Mouse (Mus musculus): ENCODE data around the gene E130208F15Rik. TPM values are rescaled to one million over a fixed set of nuclear protein-coding genes. Genes with fewer than 3 reads are reported as not detected.
A peak's percentile ranks its signal among the peaks of the same experiment; 100 is the strongest.

E130208F15Rik gene
- polyA plus RNA-seq, 1 experiment, result 0.81 TPM

DNA sequence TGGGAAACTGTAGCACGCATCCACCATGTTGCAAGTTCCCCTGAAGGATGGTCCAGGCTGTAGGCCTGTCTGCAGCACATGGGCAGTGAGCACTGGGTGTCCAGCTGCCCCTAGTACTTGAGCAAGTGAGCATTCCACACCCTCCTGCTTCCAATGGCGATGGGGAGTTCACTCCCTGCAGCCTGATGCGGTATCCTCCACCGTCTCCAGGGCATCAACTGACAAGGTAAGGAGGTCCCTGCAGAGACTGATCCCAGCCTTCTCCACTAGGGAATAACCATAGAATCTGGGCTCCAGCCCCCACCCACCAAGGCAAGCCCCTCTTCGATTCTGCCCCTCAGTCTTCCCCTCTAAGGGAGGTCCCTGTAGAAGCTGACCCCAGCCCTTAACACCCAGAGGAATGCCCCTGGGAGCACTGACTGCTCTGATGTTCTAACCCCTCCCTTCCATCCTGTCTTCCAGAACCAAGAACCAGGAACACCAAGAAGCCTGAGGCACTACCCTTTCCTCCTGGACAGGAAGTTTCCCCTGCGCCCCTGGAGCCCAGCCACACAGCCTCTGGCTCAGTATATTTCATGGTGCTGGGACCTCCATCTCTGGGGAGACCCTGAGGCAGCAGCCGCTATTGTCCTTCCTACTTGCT lies 32.3 kb upstream of the E130208F15Rik start:
- H3K27me3 ChIP-seq (ENCODE audit: control insufficient read depth, insufficient read depth, insufficient read length), result peaks cover 19% of the 10 kb centered on the region
- H3K79me3 ChIP-seq (ENCODE audit: low read depth), result no peaks in the 10 kb centered on the region
- TF ChIP-seq MYOG (IDR thresholded peaks at IDR 0.05; ENCODE audit: control insufficient read depth, extremely low read depth, insufficient read length) (no peak), CEBPB (IDR thresholded peaks at IDR 0.05; ENCODE audit: low read depth) (no peak), CTCF (IDR thresholded peaks at IDR 0.05; ENCODE audit: control insufficient read depth, insufficient read depth, insufficient read length) (no peak), USF1 (IDR thresholded peaks at IDR 0.05; ENCODE audit: low read depth) (no peak), MAX (IDR thresholded peaks at IDR 0.05) (no peak), FOSL1 (IDR thresholded peaks at IDR 0.05; ENCODE audit: insufficient read depth, low read length, poor library complexity, severe bottlenecking) (no peak), MYOD1 (IDR thresholded peaks at IDR 0.05; ENCODE audit: control insufficient read depth, insufficient read length, low read depth) (no peak)
- H3ac ChIP-seq (ENCODE audit: control insufficient read depth, insufficient read length, low read depth), result no peak overlapping the region
- no peaks in the 10 kb centered on the region for H3K36me3 ChIP-seq (ENCODE audit: control insufficient read depth, insufficient read depth)
- no peaks in the 10 kb centered on the region for H3K79me2 ChIP-seq (ENCODE audit: control insufficient read depth, insufficient read depth)
- H3K4me3 ChIP-seq (ENCODE audit: insufficient read depth, poor library complexity, severe bottlenecking), result no peak overlapping the region

DNA sequence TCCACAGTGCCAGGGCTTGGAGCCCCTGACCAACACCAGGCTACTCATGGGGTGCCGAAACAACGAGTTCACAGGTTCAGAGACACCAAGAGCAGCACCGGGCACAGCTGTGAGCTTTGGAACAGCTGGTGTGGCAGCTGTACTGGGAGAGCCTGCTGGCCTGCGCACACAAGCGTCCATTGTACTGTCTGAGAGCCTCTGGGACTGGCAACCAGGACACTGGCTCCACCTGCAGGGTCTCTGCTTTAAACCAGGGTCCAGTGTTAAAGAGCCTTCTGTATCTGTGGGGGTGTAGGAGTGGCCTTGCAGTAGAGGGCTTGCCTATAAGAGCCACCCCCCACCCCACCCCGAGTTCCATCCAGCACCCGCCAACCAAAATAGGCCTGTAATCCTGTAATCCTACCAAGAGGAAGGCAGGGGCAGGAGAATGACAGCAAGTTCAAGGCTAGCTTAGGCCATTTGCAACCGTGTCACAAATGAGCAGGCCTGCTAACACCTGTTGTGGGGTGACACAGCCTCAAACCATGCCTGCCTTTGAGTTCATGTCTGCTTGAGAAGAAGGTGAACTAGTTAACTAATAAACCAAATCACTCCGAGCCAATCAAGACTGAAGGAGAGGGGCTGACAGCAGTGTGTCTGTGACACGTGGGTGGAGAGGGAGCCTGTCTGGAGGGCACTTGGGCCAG lies 31.7 kb upstream of the E130208F15Rik start:
- H3K79me3 ChIP-seq (ENCODE audit: low read depth), result no peaks in the 10 kb centered on the region
- H3K36me3 ChIP-seq (ENCODE audit: control insufficient read depth, insufficient read depth), result no peaks in the 10 kb centered on the region
- no peak overlapping the region for H3K4me3 ChIP-seq (ENCODE audit: insufficient read depth, poor library complexity, severe bottlenecking)
- no peak overlapping the region for H3ac ChIP-seq (ENCODE audit: control insufficient read depth, insufficient read length, low read depth)
- H3K79me2 ChIP-seq (ENCODE audit: control insufficient read depth, insufficient read depth), result no peaks in the 10 kb centered on the region
- H3K27me3 ChIP-seq (ENCODE audit: control insufficient read depth, insufficient read depth, insufficient read length), result peaks cover 19% of the 10 kb centered on the region
- TF ChIP-seq CTCF (IDR thresholded peaks at IDR 0.05; ENCODE audit: control insufficient read depth, insufficient read depth, insufficient read length) (no peak), USF1 (IDR thresholded peaks at IDR 0.05; ENCODE audit: low read depth) (no peak), MAX (IDR thresholded peaks at IDR 0.05) (no peak), MYOG (IDR thresholded peaks at IDR 0.05; ENCODE audit: control insufficient read depth, extremely low read depth, insufficient read length) (no peak), MYOD1 (IDR thresholded peaks at IDR 0.05; ENCODE audit: control insufficient read depth, insufficient read length, low read depth) (no peak), CEBPB (IDR thresholded peaks at IDR 0.05; ENCODE audit: low read depth) (no peak), FOSL1 (IDR thresholded peaks at IDR 0.05; ENCODE audit: insufficient read depth, low read length, poor library complexity, severe bottlenecking) (no peak)

DNA sequence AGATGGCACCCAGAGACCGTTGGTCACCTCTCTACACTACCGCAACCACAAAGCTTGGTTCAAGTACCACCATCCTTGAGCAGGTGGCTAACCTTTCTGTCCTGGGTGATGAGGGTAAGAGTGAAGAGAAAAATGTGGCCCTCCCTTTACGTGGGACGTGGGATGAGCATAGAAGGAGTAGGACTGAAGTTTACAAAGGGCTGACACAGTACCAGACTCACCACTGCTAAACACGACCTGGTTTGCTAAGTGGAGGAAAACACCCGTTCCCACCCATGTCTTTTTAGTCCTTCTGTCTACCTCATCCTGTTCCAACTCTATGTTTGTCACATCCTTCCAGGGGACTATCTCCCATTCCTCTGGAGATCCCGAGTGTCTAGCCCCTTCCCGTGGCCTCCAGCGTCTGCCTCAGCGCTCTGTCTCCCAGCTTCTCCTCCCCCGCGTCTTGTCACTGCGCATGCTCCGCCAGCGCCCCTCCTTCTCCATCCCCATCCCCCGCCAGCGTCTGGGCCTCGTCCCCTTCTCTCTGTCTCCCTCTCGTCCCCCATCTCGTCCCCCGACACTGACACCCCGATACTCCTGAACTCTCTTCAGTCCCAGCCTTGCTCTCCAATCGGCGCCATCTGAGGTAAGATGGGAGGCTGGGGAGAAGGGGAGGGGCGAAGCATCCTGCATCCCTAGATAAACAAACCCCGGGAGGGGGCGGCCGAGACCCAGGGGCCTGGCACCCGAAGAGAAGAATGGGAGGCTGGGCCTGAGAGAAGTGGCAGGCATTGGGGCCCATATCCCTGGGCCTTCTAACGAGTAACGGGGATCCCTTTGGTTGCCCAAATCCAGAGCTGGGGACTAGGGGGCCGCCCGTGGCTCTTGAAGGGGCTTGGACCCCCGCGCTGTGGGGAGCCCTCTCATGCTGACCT lies 30.1 kb upstream of the E130208F15Rik start, which contains the start of gene Clip3:
Gene Clip3, plus strand, starts transcription at position 514 of the 917 bp plus-strand sequence.
- Histone ChIP-seq H3K79me3 (ENCODE audit: low read depth) (no peaks in the 10 kb centered on the region), H3K79me2 (ENCODE audit: control insufficient read depth, insufficient read depth) (no peaks in the 10 kb centered on the region), H3K27me3 (ENCODE audit: control insufficient read depth, insufficient read depth, insufficient read length) (peaks cover 19% of the 10 kb centered on the region), H3K4me3 (ENCODE audit: insufficient read depth, poor library complexity, severe bottlenecking) (peak within 1 kb of the TSS; percentile 26), H3ac (ENCODE audit: control insufficient read depth, insufficient read length, low read depth) (peak within 1 kb of the TSS; percentile 61), H3K36me3 (ENCODE audit: control insufficient read depth, insufficient read depth) (no peaks in the 10 kb centered on the region)
- TF ChIP-seq MYOD1 (IDR thresholded peaks at IDR 0.05; ENCODE audit: control insufficient read depth, insufficient read length, low read depth) (no peak), CTCF (IDR thresholded peaks at IDR 0.05; ENCODE audit: control insufficient read depth, insufficient read depth, insufficient read length) (no peak), MAX (IDR thresholded peaks at IDR 0.05) (no peak), FOSL1 (IDR thresholded peaks at IDR 0.05; ENCODE audit: insufficient read depth, low read length, poor library complexity, severe bottlenecking) (no peak), MYOG (IDR thresholded peaks at IDR 0.05; ENCODE audit: control insufficient read depth, extremely low read depth, insufficient read length) (no peak), USF1 (IDR thresholded peaks at IDR 0.05; ENCODE audit: low read depth) (no peak), CEBPB (IDR thresholded peaks at IDR 0.05; ENCODE audit: low read depth) (no peak)

DNA sequence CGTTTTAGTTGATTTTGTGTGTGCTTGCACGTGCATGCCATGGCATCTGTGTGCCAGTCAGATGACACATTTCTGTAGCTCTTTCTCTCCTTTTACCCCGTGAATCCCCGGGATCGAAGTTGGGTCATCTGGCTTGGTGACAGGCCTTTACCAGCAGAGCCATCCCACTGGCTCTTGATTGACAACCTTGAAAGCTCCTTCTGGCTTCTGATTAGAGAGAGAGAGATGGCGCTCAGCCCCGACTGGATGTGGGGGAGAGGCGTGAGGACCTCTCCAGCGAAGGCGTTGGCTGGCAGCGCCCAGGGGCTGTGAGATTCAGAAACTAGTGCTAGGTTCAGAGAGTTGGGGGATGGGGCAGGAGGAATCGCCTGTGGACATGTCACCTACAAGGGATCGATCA lies 27.7 kb upstream of the E130208F15Rik start:
- no peak overlapping the region for H3ac ChIP-seq (ENCODE audit: control insufficient read depth, insufficient read length, low read depth)
- H3K79me3 ChIP-seq (ENCODE audit: low read depth), result no peaks in the 10 kb centered on the region
- TF ChIP-seq CTCF (IDR thresholded peaks at IDR 0.05; ENCODE audit: control insufficient read depth, insufficient read depth, insufficient read length) (no peak), USF1 (IDR thresholded peaks at IDR 0.05; ENCODE audit: low read depth) (no peak), CEBPB (IDR thresholded peaks at IDR 0.05; ENCODE audit: low read depth) (no peak), FOSL1 (IDR thresholded peaks at IDR 0.05; ENCODE audit: insufficient read depth, low read length, poor library complexity, severe bottlenecking) (no peak), MYOG (IDR thresholded peaks at IDR 0.05; ENCODE audit: control insufficient read depth, extremely low read depth, insufficient read length) (no peak), MYOD1 (IDR thresholded peaks at IDR 0.05; ENCODE audit: control insufficient read depth, insufficient read length, low read depth) (no peak), MAX (IDR thresholded peaks at IDR 0.05) (no peak)
- H3K36me3 ChIP-seq (ENCODE audit: control insufficient read depth, insufficient read depth), result no peaks in the 10 kb centered on the region
- H3K27me3 ChIP-seq (ENCODE audit: control insufficient read depth, insufficient read depth, insufficient read length), result peaks cover 8% of the 10 kb centered on the region
- no peaks in the 10 kb centered on the region for H3K79me2 ChIP-seq (ENCODE audit: control insufficient read depth, insufficient read depth)
- H3K4me3 ChIP-seq (ENCODE audit: insufficient read depth, poor library complexity, severe bottlenecking), result no peak overlapping the region

DNA sequence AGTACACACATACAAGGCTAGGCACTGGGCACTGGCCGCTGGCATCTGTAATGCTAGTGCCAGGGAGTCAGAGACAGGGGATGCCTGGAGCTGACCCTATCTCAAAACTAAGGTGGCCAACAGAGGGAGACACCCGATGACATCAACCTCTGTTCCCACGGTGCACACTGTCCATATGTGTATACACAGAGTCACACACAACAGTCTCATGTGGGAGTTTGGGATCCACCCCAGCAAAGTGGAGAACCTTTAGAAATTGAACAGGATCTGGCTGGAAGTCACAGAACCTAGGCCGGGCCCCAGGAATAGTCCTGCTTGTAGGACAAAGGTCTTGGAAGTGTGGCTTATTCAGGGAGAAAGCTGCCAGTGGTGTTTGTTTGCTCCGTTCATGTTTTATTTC lies 27.2 kb upstream of the E130208F15Rik start:
- H3K36me3 ChIP-seq (ENCODE audit: control insufficient read depth, insufficient read depth), result no peaks in the 10 kb centered on the region
- H3K27me3 ChIP-seq (ENCODE audit: control insufficient read depth, insufficient read depth, insufficient read length), result peaks cover 3% of the 10 kb centered on the region
- TF ChIP-seq USF1 (IDR thresholded peaks at IDR 0.05; ENCODE audit: low read depth) (no peak), FOSL1 (IDR thresholded peaks at IDR 0.05; ENCODE audit: insufficient read depth, low read length, poor library complexity, severe bottlenecking) (no peak), CTCF (IDR thresholded peaks at IDR 0.05; ENCODE audit: control insufficient read depth, insufficient read depth, insufficient read length) (no peak), MYOD1 (IDR thresholded peaks at IDR 0.05; ENCODE audit: control insufficient read depth, insufficient read length, low read depth) (no peak), MYOG (IDR thresholded peaks at IDR 0.05; ENCODE audit: control insufficient read depth, extremely low read depth, insufficient read length) (no peak), CEBPB (IDR thresholded peaks at IDR 0.05; ENCODE audit: low read depth) (no peak)
- H3ac ChIP-seq (ENCODE audit: control insufficient read depth, insufficient read length, low read depth), result no peak overlapping the region
- H3K79me3 ChIP-seq (ENCODE audit: low read depth), result no peaks in the 10 kb centered on the region
- no peak overlapping the region for H3K4me3 ChIP-seq (ENCODE audit: insufficient read depth, poor library complexity, severe bottlenecking)
- no peaks in the 10 kb centered on the region for H3K79me2 ChIP-seq (ENCODE audit: control insufficient read depth, insufficient read depth)
